Mouse (Mus musculus) spleen, adult 2 months (tissue): ENCODE results near the gene Gpr152. TPM values are rescaled to one million over a fixed set of nuclear protein-coding genes. Genes with fewer than 3 reads are reported as not detected.
A peak's percentile ranks its signal among the peaks of the same experiment; 100 is the strongest.

Experiments
- DNase-seq, 2 experiments: peaks; one replicate each; pipeline versions ENCODE4 v3.0.0 to v3.0.0-alpha.2; 2012 to 2021; ENCODE audit warnings: low spot score in 2 of 2, low read depth in 1 of 2
- H3K27ac ChIP-seq: fragments of 200-500 bp; 2 replicates; pipeline ENCODE4 v1.5.1; 2012; ENCODE audit warnings: low read length, inconsistent platforms; ENCODE audit not compliant: insufficient read depth
- H3K27me3 ChIP-seq: fragments of 200-500 bp; 2 replicates; pipeline ENCODE4 v1.6.1; 2012; ENCODE audit warnings: mild to moderate bottlenecking, moderate library complexity, low read length, inconsistent platforms; ENCODE audit not compliant: control insufficient read depth, insufficient read depth
- H3K36me3 ChIP-seq: fragments of 200-500 bp; 2 replicates; pipeline ENCODE4 v1.6.1; 2012; ENCODE audit warnings: mild to moderate bottlenecking, low read length, inconsistent platforms; ENCODE audit not compliant: control insufficient read depth, insufficient read depth
- H3K4me1 ChIP-seq: fragments of 200-500 bp; 2 replicates; pipeline ENCODE4 v1.6.1; 2011; ENCODE audit warnings: inconsistent platforms; ENCODE audit not compliant: control insufficient read depth, insufficient read depth, insufficient read length
- H3K4me3 ChIP-seq: fragments of 200-500 bp; 2 replicates; pipeline ENCODE4 v1.5.1; 2011; ENCODE audit warnings: mild to moderate bottlenecking, inconsistent platforms; ENCODE audit not compliant: insufficient read depth, insufficient read length; ENCODE audit errors: extremely low read depth
- CTCF ChIP-seq: fragments of 200-500 bp; IDR thresholded peaks from 2 replicates; pipeline ENCODE4 v1.5.1; 2011; ENCODE audit warnings: mild to moderate bottlenecking, inconsistent platforms; ENCODE audit not compliant: insufficient read depth, insufficient read length, insufficient replicate concordance; ENCODE audit errors: extremely low read depth
- POLR2A ChIP-seq: fragments of 200-500 bp; IDR thresholded peaks from 2 replicates; pipeline ENCODE4 v1.6.1; 2011; ENCODE audit warnings: low read depth, low read length, inconsistent platforms
- WGBS: fragments of 180-500 bp; shearing (Covaris S2); methylation state at CpG from one replicate; pipeline ENCODE4 v1.1.7; 2018; 5-methylcytosine and 5-hydroxymethylcytosine counted together
- polyA plus RNA-seq: library from polyadenylated mRNA; depleted of rRNA; stranded (reverse); fragments of >200 nt; gene quantifications from 2 replicates; pipeline ENCODE4 v1.2.3, GENCODE M21; 2012

Gene Gpr152
- polyA plus RNA-seq, 1 experiment: 0.09 TPM

DNA sequence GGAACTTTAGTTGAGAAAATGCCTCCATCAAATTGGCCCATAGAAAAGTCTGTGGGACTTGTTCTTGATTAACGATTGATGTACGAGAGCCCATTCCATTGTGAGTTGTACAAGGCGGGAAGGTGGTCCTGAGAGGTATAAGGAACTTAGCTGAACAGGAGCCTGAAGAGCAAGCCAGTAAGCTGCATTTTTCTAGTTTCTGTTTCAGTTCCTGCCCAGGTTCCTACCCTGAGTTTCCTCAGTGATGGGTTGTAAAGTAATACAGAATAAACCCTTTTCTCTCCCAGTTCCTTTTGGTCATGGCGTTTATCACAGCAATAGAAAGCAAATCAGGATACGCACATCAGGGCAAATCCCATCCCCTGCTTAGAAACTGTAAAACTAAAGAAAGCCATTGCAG is 1.7 kb upstream of the Gpr152 start:
- peak overlapping the region; percentile 65 for H3K27ac ChIP-seq
- no peak overlapping the region for H3K4me3 ChIP-seq
- H3K27me3 ChIP-seq: no peaks in the 10 kb centered on the region
- DNase-seq: no peak
- 44% methylated on average over 5 of the region's 5 CpGs for WGBS
- H3K36me3 ChIP-seq: peaks cover 4% of the 10 kb centered on the region
- peaks cover 29% of the 10 kb centered on the region for H3K4me1 ChIP-seq
- TF ChIP-seq POLR2A (no peak), CTCF (no peak)

DNA sequence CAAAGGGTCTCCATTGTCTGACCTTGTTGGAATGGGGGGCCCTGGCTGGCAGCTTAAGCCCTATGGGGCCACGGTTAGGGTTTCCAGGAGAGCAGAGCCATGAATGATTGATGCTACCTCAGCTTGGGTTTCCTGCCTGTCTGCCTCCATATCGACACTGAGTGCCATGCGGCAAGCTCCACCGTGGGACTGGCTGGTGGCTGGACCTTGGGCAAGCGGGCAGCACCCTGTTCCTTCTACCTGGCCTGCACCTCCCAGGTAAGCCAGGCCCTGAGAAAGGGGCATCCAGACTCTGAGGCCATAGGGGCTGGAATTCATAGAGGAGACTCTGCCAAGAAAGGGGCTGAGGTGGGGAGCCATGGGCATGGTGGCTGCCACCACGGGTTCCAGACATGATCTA is 560 bp downstream of the Gpr152 start:
- no peaks in the 10 kb centered on the region for H3K27me3 ChIP-seq
- 79% methylated on average over 6 of the region's 6 CpGs for WGBS
- DNase-seq: no peak
- no peak for TF ChIP-seq POLR2A
- no peak for TF ChIP-seq CTCF
- H3K4me3 ChIP-seq: no peak overlapping the region
- no peaks in the 10 kb centered on the region for H3K36me3 ChIP-seq
- peaks cover 43% of the 10 kb centered on the region for H3K4me1 ChIP-seq
- H3K27ac ChIP-seq: no peak overlapping the region

DNA sequence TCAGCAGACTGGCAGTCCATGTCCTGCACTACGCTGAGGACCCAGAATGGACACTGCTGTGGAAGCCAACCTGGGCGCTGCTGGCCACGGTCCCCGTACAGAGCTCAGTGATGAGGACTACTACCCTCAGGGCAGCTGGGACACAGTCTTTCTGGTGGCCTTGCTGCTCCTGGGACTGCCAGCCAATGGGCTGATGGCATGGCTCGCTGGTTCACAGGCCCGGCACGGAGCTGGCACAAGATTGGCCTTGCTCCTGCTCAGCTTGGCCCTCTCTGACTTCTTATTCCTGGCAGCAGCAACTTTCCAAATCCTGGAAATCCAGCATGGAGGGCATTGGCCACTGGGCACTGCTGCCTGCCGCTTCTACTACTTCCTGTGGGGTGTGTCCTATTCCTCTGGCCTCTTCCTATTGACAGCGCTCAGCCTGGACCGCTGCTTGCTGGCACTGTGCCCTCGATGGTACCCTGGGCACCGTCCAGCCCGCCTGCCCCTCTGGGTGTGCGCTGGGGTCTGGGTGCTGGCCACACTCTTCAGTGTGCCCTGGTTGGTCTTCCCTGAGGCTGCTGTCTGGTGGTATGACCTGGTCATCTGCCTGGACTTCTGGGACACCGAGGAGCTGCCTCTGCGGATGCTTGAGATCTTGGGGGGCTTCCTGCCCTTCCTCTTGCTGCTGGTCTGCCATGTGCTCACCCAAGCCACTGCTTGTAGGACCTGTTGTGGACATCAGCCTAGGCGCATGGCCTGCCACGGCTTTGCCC is 3.0 kb downstream of the Gpr152 start:
- no peaks in the 10 kb centered on the region for H3K27me3 ChIP-seq
- 90% methylated on average over 18 of the region's 18 CpGs for WGBS
- no peak for TF ChIP-seq CTCF
- TF ChIP-seq POLR2A: no peak
- no peak overlapping the region for H3K4me3 ChIP-seq
- no peak for DNase-seq
- H3K4me1 ChIP-seq: peaks cover 54% of the 10 kb centered on the region
- H3K36me3 ChIP-seq: no peaks in the 10 kb centered on the region
- H3K27ac ChIP-seq: 0 out of 2 replicates have a peak overlapping the region, but pooled peaks have one; percentile 2

- Histone ChIP-seq H3K27ac (peak within 1 kb of the TSS; percentile 77), H3K36me3 (no peaks in the 10 kb centered on the region), H3K27me3 (no peaks in the 10 kb centered on the region), H3K4me3 (no peak within 1 kb of the TSS), H3K4me1 (peaks cover 48% of the 10 kb centered on the region)
- no peak for TF ChIP-seq CTCF
- WGBS: 41% methylated on average over 7 of the region's 7 CpGs
- DNase-seq: no peak
Measured at GRCm38 (mm10) chr19:4143759-4144268, 4.2 kb downstream of the Gpr152 start, which contains the start of gene Cabp4. Gene Cabp4 (minus strand): TSS chr19:4144033.

DNA sequence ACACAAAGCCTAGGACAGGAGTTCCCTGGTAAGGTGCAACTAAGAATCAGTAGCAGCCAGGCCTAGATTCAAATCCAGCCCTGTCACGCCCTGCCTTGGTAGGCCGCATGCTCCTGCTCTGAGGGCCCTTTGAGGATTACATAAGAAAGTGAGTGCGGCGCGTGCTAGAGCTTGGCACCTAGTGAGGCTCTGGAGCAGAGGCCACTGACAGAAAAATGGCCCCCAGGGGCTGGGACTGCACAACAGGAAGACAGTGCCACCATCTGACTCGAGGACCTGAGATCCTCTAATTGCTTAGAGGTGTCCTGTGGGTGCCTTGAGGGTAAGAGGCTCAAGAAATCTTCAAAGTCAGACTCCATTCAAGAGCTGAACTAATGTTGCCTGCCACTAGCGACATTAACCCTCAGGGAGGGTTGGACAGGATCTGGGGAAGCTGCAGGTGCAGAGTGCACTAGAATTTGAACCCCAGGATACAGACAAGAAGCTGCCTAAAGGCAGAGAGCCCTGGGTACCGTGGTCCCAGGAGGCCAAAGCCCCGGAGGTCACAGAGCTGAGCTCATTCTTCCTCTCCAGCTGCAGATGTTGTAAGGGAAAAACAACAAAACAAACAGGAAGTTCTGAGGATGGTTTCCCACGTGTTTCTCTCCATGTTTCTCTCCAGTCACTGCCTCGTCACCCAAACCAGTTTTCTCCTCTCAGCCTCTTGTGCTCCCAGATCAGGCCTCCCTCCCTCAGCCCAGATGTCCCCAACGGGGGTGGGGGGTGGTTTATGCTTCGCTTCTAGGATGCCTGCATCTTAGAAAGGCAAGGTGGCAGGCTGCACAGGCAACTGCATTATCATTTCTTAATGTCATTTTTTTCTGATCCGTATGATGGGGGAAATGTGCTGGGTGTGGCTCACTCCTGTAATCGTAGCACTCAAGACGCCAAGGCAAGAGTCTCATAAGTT is 5.2 kb downstream of the Gpr152 start:
- TF ChIP-seq CTCF (no peak), POLR2A (no peak)
- H3K4me1 ChIP-seq: peaks cover 51% of the 10 kb centered on the region
- H3K4me3 ChIP-seq: no peak overlapping the region
- no peaks in the 10 kb centered on the region for H3K36me3 ChIP-seq
- H3K27ac ChIP-seq: peak overlapping the region; percentile 77
- H3K27me3 ChIP-seq: no peaks in the 10 kb centered on the region
- DNase-seq: peak in 1 of 2 experiments; percentile 66
- 30% methylated on average over 16 of the region's 16 CpGs for WGBS

- peaks cover 58% of the 10 kb centered on the region for H3K4me1 ChIP-seq
- no peak overlapping the region for H3K4me3 ChIP-seq
- 98% methylated on average over 5 of the region's 5 CpGs for WGBS
- TF ChIP-seq POLR2A (no peak), CTCF (no peak)
- H3K27ac ChIP-seq: no peak overlapping the region
- H3K36me3 ChIP-seq: peaks cover 7% of the 10 kb centered on the region; the same call in 1 of the 2 replicates
- no peaks in the 10 kb centered on the region for H3K27me3 ChIP-seq
- DNase-seq: no peak
Measured at GRCm38 (mm10) chr19:4145936-4146335, 6.3 kb downstream of the Gpr152 start.
